Mouse (Mus musculus): ENCODE measurements around the gene Khdrbs1. TPM values are rescaled to one million over a fixed set of nuclear protein-coding genes. Genes with fewer than 3 reads are reported as not detected.
A peak's percentile ranks its signal among the peaks of the same experiment; 100 is the strongest.

Khdrbs1 gene
- total RNA-seq, 4 experiments from 2014 or later: 20.2 to 24.6 (median 23.2) TPM

- DNase-seq (ENCODE audit: low spot score in 2 of 2): no peak
Measured at GRCm38 (mm10) chr4:129672878-129673449, 69.1 kb downstream of the Khdrbs1 start.

- peak; percentile 76 to 82 for DNase-seq (ENCODE audit: low spot score in 2 of 2)
Measured at GRCm38 (mm10) chr4:129672083-129672877, 69.8 kb downstream of the Khdrbs1 start, which contains the start of gene Kpna6. Gene Kpna6 (minus strand): TSS chr4:129672767.

- DNase-seq (ENCODE audit: low spot score in 2 of 2): peak; percentile 12 to 17
Measured at GRCm38 (mm10) chr4:129671491-129672082, 70.5 kb downstream of the Khdrbs1 start.

- no peak for DNase-seq (ENCODE audit: low spot score in 2 of 2)
Measured at GRCm38 (mm10) chr4:129662255-129662813, 79.8 kb downstream of the Khdrbs1 start.

GRCm38 (mm10) chr4:129661584-129661983, 80.5 kb downstream of the Khdrbs1 start:
- no peak for DNase-seq (ENCODE audit: low spot score in 2 of 2)

GRCm38 (mm10) chr4:129654770-129655169, 87.3 kb downstream of the Khdrbs1 start:
- DNase-seq (ENCODE audit: low spot score in 2 of 2): no peak

Small RNA genes within 50 kb of the gene (microRNA-seq; reads per million reads assigned to microRNA genes)
- gene Gm28017 (not detected), gene Mir7016 (not detected)

Other genes starting within 250 kb of the Khdrbs1 start
- 1 to 10 TPM in 2 of 4 experiments, under 1 TPM in 2; 0.19 to 1.1 (median 0.78) TPM for gene Marcksl1, start 228.7 kb downstream of the Khdrbs1 start, total RNA-seq (2022)
- 1 to 10 TPM; 6.7 to 9.7 (median 7.6) TPM for gene Hdac1, start 199.6 kb downstream of the Khdrbs1 start, total RNA-seq (2022)
- not detected for gene Lck, start 168.7 kb downstream of the Khdrbs1 start, total RNA-seq (2022)
- gene Fam167b, start 163.8 kb downstream of the Khdrbs1 start, total RNA-seq (2022): not detected
- 100 to 1,000 TPM; 142 to 156 (median 148) TPM for gene Eif3i, start 141.7 kb downstream of the Khdrbs1 start, total RNA-seq (2022)
- gene Tmem234, start 141.6 kb downstream of the Khdrbs1 start, total RNA-seq (2022): 10 to 100 TPM; 25.9 to 37.5 (median 29.7) TPM
- gene Dcdc2b, start 128.0 kb downstream of the Khdrbs1 start, total RNA-seq (2022): 1 to 10 TPM in 3 of 4 experiments, under 1 TPM in 1; 0.46 to 1.2 (median 1.1) TPM
- gene Iqcc, start 123.2 kb downstream of the Khdrbs1 start, total RNA-seq (2022): 10 to 100 TPM in 1 of 4 experiments, 1 to 10 TPM in 3; 7.3 to 11.4 (median 8.7) TPM
- 10 to 100 TPM; 27.9 to 33.0 (median 30.8) TPM for gene Ccdc28b, start 118.4 kb downstream of the Khdrbs1 start, total RNA-seq (2022)
- 10 to 100 TPM; 10.9 to 20.3 (median 15.6) TPM for gene Txlna, start 101.2 kb downstream of the Khdrbs1 start, total RNA-seq (2022)
- 10 to 100 TPM; 69.1 to 77.9 (median 76.0) TPM for gene Kpna6, start 69.5 kb downstream of the Khdrbs1 start, total RNA-seq (2022)
- gene Tmem39b, start 45.5 kb downstream of the Khdrbs1 start, total RNA-seq (2022): 1 to 10 TPM; 1.8 to 4.9 (median 3.3) TPM
- gene Ptp4a2, start 68.9 kb upstream of the Khdrbs1 start, total RNA-seq (2022): 100 to 1,000 TPM; 663 to 813 (median 803) TPM
- not detected for gene Spocd1, start 186.9 kb upstream of the Khdrbs1 start, total RNA-seq (2022)
- gene Adgrb2, start 242.6 kb upstream of the Khdrbs1 start, total RNA-seq (2022): 1 to 10 TPM in 2 of 4 experiments, under 1 TPM in 2; 0.29 to 2.3 (median 1.1) TPM

Measured in gastrocnemius, adult 8-10 months (tissue).